Mouse (Mus musculus): ENCODE measurements around the gene Supt3.

DNA sequence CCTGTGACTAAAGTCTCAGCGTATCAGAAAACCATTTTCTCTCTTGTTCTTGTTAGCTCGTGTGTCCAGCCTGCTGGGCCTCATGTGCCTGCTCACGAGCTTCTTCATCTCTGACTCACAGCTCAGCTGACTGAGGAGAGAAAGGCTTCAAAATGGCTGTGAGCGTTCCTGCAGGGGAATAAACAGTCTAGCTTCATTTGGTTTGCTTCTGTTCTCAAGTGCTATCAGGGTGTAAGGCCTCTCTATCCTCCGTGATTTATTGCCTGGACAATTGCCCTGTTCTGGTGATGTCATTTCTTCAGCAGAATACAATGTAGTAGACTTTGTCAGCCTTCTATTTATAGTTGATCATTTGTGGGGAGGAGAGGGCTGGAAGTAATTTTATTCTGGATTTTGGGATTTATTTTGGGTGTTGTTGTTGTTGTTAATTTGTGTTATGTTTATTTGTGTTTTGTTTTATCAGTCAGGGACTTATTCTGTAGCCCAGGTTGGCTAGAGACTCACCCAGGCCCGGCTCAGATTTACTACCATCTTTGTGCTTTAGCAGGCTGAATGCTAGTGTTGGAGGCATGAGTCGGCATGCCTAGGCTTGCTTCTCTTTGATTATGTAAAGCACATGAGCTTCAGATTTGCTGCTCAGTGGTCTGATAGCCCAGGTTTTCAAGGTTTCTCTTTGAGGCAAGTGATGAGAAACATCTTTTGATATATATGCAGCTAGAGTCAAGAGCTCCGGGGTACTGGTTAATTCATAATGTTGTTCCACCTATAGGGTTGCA, 243.4 kb downstream of the Supt3 start:
- TF ChIP-seq GATA1 (IDR thresholded peaks at IDR 0.05; ENCODE audit: borderline replicate concordance, low read length) (no peak), FLI1 (IDR thresholded peaks at IDR 0.05; ENCODE audit: low read length) (no peak)
